Mouse (Mus musculus) embryonic fibroblast, embryonic 13.5 days (primary cell): ENCODE data around the gene Jdp2.

Source experiments
- CTCF ChIP-seq: IDR thresholded peaks from 2 replicates; pipeline ENCODE4 v1.5.1; 2011; ENCODE audit warnings: mild to moderate bottlenecking, control low read depth, low read length, moderate library complexity, borderline replicate concordance; ENCODE audit not compliant: insufficient read depth
- POLR2A ChIP-seq: IDR thresholded peaks from 2 replicates; pipeline ENCODE4 v1.6.1; 2011; ENCODE audit warnings: low read depth, mild to moderate bottlenecking, control low read depth, low read length, moderate library complexity

- TF ChIP-seq CTCF (no peak), POLR2A (no peak)
These were observed 31.0 kb downstream of the Jdp2 start for GRCm38 (mm10) chr12:85629661-85630481.
